7 mouse cellular contexts compared by ENCODE assay signal in the genomic region with DNA sequence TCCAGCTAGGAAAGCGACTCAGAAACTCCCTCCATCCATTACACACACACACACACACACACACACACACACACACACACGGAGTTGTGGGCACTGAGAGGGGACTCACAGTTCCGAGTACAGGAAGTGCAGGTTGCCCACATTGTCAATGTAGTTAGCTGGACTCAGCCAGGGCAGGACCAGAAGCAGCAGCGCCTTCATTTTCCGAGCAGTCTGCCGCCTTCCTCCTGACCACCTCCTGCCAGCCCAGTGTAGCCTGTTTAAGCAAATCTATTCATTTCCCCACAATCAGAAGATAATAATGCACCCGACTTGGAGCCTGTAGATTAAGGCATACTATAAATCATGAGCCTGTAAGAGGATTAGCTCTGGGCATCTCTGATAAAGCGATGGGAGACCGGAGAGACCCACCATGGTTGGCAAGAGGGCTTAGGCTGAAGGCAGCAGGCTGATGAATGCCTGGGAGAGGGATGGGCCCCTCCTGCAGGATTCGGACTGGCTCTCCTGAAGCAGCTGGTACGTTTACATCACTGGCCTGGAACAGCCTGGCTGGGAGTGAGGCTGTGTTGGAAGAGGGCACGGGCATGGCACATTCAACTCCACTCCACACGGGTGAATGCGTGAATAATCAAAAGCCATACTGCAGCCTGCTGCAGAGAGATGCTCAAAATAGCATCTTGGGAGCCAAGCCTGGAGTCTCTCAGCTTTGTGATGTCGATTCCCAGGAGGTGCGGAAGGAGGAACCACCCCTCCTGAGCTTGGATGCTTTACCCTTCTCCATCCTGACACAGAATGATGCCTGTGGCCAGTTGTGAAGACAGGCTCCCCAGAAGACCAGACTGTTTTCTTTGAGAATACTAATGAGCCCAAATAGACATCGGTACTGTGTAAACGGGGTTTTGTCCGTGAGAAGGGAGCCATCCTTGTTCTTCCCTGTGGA. TPM values are rescaled to one million over a fixed set of nuclear protein-coding genes. Genes with fewer than 3 reads are reported as not detected.
DNase-seq lines count a peak whose midpoint lies in the region; ATAC-seq lines count a peak whose summit lies in the region.

No protein-coding gene starts in this region.

- H3K36me3 ChIP-seq in neural tube, embryonic 12.5 days, result no peaks in the 10 kb centered on the region

- H3K9ac ChIP-seq in neural tube, embryonic 12.5 days, result no peak overlapping the region

- no peaks in the 10 kb centered on the region for H3K27me3 ChIP-seq in neural tube, embryonic 12.5 days (replicated peaks)

- no peaks in the 10 kb centered on the region for H3K4me1 ChIP-seq in neural tube, embryonic 12.5 days

- ATAC-seq in neural tube, embryonic 12.5 days (ENCODE audit: low FRiP score, low read depth), result peak; percentile 77
- no peak for ATAC-seq in activated CD4-positive, CD25-positive, alpha-beta regulatory T cell, adult 4 months

- H3K27ac ChIP-seq in neural tube, embryonic 12.5 days, result no peak overlapping the region

- no peak overlapping the region for H3K4me2 ChIP-seq in neural tube, embryonic 12.5 days (replicated peaks)

- H3K9me3 ChIP-seq in neural tube, embryonic 12.5 days, result no peaks in the 10 kb centered on the region

- WGBS in neural tube, embryonic 12.5 days, result 68% methylated on average over 19 of the region's 19 CpGs

- no peak overlapping the region for H3K4me3 ChIP-seq in neural tube, embryonic 12.5 days

- no peak for DNase-seq in neural tube, embryonic 10.5 days (ENCODE audit: extremely low spot score, low spot score)
- peak; percentile 76 to 85 for DNase-seq in frontal cortex, adult 2 months (ENCODE audit: extremely low spot score in 1 of 2, low spot score in 1 of 2)
- peak; percentile 67 to 80 for DNase-seq in left cerebral cortex, adult 18-20 months (ENCODE audit: low spot score in 2 of 2)
- peak; percentile 90 to 94 for DNase-seq in right cerebral cortex, postnatal 10 days (ENCODE audit: low spot score in 2 of 2)
- DNase-seq in ovary, postnatal 14 days (ENCODE audit: low spot score), result no peak

RNA-seq across cellular contexts. Expression of gene Lnx1, which starts 25.0 kb away (rescaled TPM):
- 0.49 and 0.61 TPM in 2 replicates for polyA plus RNA-seq in neural tube, embryonic 12.5 days (2016; fragmentation: Nextera tagmentation; extraction: Ambion mirVana)
- polyA plus RNA-seq in frontal cortex, adult 2 months (2012; rRNA removed), result 40.6 and 41.8 TPM in 2 replicates
- total RNA-seq in left cerebral cortex, adult 18-20 months (2021), result 10 to 100 TPM; 22.0 to 24.1 TPM
- polyA plus RNA-seq in activated CD4-positive, CD25-positive, alpha-beta regulatory T cell, adult 4 months (2017; shearing (Covaris generic)), result under 1 TPM; 0.17 to 0.32 TPM

Comparison
In these comparisons a context has a peak if more than half of its experiments do, and no peak if none do; other contexts are left out.
1. DNase-seq: peak in frontal cortex, adult 2 months (2 of 2), left cerebral cortex, adult 18-20 months (2 of 2) and right cerebral cortex, postnatal 10 days (2 of 2); none in neural tube, embryonic 10.5 days (single experiment) and ovary, postnatal 14 days (single experiment).
2. RNA of gene Lnx1, which starts 25.0 kb away (polyA plus RNA-seq): 40.6 to 41.8 TPM in frontal cortex, adult 2 months; 0.49 to 0.61 TPM in neural tube, embryonic 12.5 days and 0.17 to 0.32 TPM in activated CD4-positive, CD25-positive, alpha-beta regulatory T cell, adult 4 months; every median in the first group is over 10 times any median in the second.